Mouse (Mus musculus) thymus, adult 2 months (tissue): ENCODE measurements at regions not wholly inside any gene's neighbourhood (a gene's known extent, or its start where the extent isn't known, plus 50 kb on each side); places are given as distances from the start of the nearest gene placed in this dataset.

ENCODE experiments used
- CTCF ChIP-seq: fragments of 200-500 bp; IDR thresholded peaks from 2 replicates; pipeline ENCODE4 v1.5.1; 2012; ENCODE audit warnings: mild to moderate bottlenecking, control low read depth, low read length, moderate library complexity, borderline replicate concordance; ENCODE audit not compliant: control insufficient read depth, poor library complexity, insufficient read depth; ENCODE audit errors: extremely low read depth
- POLR2A ChIP-seq: fragments of 200-500 bp; IDR thresholded peaks from 2 replicates; pipeline ENCODE4 v1.6.1; 2012; ENCODE audit warnings: mild to moderate bottlenecking, low read length, control low read depth, moderate library complexity; ENCODE audit not compliant: control insufficient read depth, poor library complexity, insufficient read depth; ENCODE audit errors: extremely low read depth

DNA sequence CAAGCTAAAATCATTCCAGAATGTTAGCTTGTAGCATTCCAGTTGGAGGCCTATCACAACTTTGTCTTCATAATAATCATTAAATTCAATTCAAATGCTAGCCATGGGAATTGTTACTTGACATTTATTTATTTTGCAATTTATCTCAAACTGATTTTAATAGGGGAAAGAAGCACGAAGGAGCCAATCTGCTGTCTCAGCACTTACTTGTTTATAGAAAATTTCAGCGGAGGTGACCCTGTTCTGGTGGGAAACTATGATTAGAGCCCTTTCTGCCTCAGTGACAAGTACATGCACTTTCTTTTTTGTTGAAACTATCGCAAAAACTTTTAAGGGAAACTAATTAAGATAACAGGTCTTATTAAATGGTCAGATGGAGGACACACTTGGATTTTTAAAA is 1543.4 kb upstream of the Zeb2 start:
- TF ChIP-seq CTCF (no peak), POLR2A (no peak)
